Mouse (Mus musculus): Measurements from ENCODE around the gene Cplx2. TPM values are rescaled to one million over a fixed set of nuclear protein-coding genes. Genes with fewer than 3 reads are reported as not detected.

The Cplx2 gene
- polyA plus RNA-seq, 1 experiment from 2014 or later: 9.9 TPM

DNA sequence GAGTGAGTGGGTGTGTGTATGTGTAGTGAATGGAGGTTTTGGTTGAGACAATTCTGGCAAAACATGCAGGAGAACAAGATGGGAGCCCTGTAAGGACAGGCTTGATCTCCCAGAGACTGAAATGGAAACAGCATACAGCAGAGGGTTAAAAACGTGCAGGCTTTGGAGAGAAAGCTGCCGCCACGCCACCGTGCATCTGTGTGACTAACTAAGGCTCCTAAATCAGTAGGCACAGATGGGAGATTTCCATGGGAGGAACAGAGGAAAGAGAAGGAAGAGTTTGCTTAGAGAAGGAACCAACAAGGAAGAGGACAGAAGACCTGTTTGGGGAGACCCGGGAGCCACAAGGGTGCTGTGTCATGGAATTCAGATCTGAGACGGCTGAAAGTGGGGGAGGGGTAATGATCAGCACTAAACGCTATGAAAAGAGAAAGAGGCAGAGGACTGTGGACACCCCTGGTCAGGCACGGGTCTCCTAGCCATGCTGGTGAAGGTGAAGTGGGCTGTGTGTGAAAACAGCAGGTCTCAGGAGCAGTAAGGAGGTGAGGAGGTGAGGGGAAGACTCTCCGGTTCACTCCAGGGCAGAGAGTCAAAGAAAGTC lies 3.1 kb downstream of the Cplx2 start:
- no peak for DNase-seq (ENCODE audit: low spot score)

DNA sequence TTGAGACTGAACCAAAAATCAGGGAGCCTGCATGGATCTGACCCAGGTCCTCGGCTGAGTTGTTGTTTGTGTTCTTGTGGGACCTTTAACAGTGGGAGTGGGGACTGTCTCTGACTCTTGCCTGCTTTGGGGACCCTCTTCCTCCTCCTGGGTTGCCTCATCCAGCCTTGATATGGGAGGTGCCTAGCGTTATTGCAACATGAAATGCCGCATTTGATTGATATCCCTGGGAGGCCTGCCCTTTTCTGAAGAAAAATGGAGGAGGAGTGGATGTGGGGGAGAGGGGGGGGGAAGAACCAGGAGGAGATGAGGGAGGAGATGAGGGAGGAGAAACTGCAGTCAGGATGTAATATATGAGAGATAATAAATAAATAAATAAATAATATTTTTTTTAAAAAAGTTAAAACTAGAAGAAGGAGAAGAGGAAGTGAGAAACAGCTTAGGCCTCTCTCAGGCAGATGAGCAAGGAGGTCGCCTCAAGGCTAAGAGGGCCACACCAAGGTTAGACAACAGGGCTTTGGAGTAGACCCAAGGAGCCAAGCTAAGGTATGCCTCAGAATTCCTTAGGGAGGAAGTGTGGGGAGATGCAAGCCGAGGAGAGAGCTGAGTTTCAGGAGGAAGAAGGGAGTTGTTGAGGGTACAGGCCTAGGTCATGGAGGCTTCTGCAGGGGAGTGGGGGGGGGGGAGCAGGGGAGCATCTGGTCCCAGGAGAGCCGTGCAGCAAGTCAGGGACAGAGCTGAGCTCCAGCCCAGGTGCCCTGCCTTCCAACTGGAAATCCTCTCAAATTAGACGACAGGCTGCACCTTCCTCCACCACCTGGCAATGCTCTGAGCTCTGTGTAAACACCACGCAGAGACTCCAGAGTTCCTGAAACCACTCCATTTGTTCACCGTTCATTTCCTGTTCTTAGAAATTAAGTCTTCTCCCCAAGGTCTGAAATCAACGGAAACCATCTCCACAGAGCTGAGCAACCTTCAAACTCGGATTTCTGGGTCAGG lies 4.6 kb downstream of the Cplx2 start:
- Histone ChIP-seq H3K27ac (replicated peaks) (no peak overlapping the region), H3K27me3 (ENCODE audit: low read depth, poor library complexity, severe bottlenecking) (peaks cover 36% of the 10 kb centered on the region), H3K9me3 (replicated peaks) (no peaks in the 10 kb centered on the region), H3K36me3 (peaks cover 17% of the 10 kb centered on the region; the same call in 1 of the 2 replicates), H3K4me3 (no peak overlapping the region), H3K4me1 (peaks cover 48% of the 10 kb centered on the region)
- DNase-seq (ENCODE audit: low spot score): no peak
- 81% methylated on average over 11 of the region's 11 CpGs for WGBS

More for the DNA sequence above, 3.1 kb downstream of the Cplx2 start:
- WGBS: 56% methylated on average over 9 of the region's 9 CpGs
- Histone ChIP-seq H3K27me3 (ENCODE audit: low read depth, poor library complexity, severe bottlenecking) (peaks cover 51% of the 10 kb centered on the region), H3K4me1 (peaks cover 57% of the 10 kb centered on the region), H3K36me3 (peaks cover 14% of the 10 kb centered on the region; the same call in 1 of the 2 replicates), H3K4me3 (no peak overlapping the region), H3K9me3 (replicated peaks) (no peaks in the 10 kb centered on the region), H3K27ac (replicated peaks) (no peak overlapping the region)

DNA sequence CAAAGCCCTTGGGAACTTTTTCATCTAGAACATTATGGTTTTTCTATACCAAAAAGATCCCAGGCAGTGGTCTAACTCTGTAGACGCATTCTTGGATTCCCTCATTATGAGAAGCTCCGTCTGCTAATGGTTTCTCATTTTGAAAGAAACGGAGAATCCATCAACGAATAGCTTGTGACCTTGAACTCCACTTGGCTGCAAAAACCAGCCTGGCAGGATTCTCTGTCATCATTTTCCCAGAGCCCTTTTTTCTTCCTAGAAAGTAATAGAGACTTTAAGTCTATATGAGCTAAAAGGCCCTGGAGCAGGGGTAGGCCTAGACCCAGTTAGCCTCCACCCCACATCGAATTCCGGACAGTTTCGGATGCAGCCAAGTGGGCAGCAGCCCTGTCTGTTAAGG lies 5.6 kb downstream of the Cplx2 start:
- Histone ChIP-seq H3K27ac (replicated peaks) (no peak overlapping the region), H3K36me3 (peaks cover 17% of the 10 kb centered on the region; the same call in 1 of the 2 replicates), H3K27me3 (ENCODE audit: low read depth, poor library complexity, severe bottlenecking) (peaks cover 27% of the 10 kb centered on the region), H3K9me3 (replicated peaks) (no peaks in the 10 kb centered on the region), H3K4me3 (no peak overlapping the region), H3K4me1 (peaks cover 38% of the 10 kb centered on the region)
- no peak for DNase-seq (ENCODE audit: low spot score)
- WGBS: 88% methylated on average over 7 of the region's 7 CpGs

DNA sequence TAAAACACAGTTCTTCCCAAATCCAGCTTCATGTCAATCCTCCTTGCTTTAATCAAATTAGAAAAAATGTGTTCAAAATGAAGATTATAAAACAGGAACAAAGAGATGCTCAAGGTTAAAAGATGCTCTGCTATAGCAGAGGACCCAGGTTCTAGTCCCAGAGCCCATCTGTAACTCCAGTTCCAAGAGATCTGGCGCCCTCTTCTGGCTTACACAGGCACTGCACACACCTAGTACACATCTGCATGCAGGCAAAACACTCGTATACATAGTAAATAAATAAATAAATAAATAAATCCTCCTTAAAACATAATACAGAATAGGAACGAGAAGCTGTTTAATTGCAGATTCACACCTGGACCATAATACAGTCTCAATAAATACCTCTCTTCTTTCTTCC lies 6.9 kb downstream of the Cplx2 start:
- H3K4me3 ChIP-seq: no peak overlapping the region
- 61% methylated on average over 3 of the region's 3 CpGs for WGBS
- H3K4me1 ChIP-seq: peaks cover 25% of the 10 kb centered on the region
- H3K9me3 ChIP-seq (replicated peaks): no peaks in the 10 kb centered on the region
- H3K27ac ChIP-seq (replicated peaks): no peak overlapping the region
- no peak for DNase-seq (ENCODE audit: low spot score)
- peaks cover 16% of the 10 kb centered on the region for H3K27me3 ChIP-seq (ENCODE audit: low read depth, poor library complexity, severe bottlenecking)
- peaks cover 17% of the 10 kb centered on the region; the same call in 1 of the 2 replicates for H3K36me3 ChIP-seq

DNA sequence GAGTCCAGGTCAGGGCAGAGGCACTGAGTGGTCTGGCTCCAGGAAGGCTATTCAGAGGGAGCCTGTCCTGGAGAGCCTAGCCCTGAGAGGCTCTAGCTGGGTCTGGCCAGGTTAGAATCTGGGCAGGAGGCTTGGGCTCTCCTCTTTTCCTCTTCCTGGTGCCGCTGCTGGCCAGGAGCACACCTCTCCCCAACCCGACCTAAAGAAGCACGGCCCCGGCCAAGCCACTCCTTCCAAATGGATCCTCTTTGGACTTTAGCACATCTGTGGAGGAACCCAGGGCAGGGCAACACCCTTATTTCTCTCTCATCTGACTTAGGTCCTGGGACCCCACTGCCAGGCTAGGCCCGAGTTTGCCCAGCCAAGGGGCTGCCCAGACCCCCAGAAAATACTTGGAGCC lies 9.3 kb downstream of the Cplx2 start:
- DNase-seq (ENCODE audit: low spot score): no peak
- Histone ChIP-seq H3K9me3 (replicated peaks) (no peaks in the 10 kb centered on the region), H3K27me3 (ENCODE audit: low read depth, poor library complexity, severe bottlenecking) (0 out of 2 replicates have a peak, but pooled peaks cover 3% of the 10 kb centered on the region), H3K36me3 (peaks cover 17% of the 10 kb centered on the region; the same call in 1 of the 2 replicates), H3K27ac (replicated peaks) (no peak overlapping the region), H3K4me1 (peaks cover 24% of the 10 kb centered on the region), H3K4me3 (no peak overlapping the region)
- whole genome bisulfite sequencing: 72% methylated on average over 5 of the region's 5 CpGs

DNA sequence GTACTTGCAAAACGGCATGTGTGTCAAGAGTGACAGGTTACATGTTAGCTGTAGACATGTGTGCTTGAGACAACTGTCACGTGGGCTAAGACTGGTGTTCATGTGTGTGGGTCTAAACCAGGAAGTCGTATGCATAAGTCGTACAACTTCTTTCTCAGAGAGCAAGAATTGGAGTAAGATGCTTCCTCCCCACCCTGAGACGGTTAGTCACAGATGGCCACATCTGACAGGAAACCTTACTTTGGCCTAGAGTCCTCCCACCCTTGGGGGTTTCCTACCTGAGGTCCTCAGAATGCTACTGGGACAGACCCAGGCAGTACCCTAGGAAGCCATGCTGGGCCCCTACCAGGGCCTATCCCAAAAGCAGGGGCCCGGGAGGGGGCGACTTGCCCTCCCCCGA lies 10.2 kb downstream of the Cplx2 start:
- Histone ChIP-seq H3K4me3 (no peak overlapping the region), H3K9me3 (replicated peaks) (no peaks in the 10 kb centered on the region), H3K27me3 (ENCODE audit: low read depth, poor library complexity, severe bottlenecking) (0 out of 2 replicates have a peak, but pooled peaks cover 3% of the 10 kb centered on the region), H3K4me1 (peaks cover 24% of the 10 kb centered on the region), H3K27ac (replicated peaks) (no peak overlapping the region), H3K36me3 (peaks cover 17% of the 10 kb centered on the region; the same call in 1 of the 2 replicates)
- no peak for DNase-seq (ENCODE audit: low spot score)
- 93% methylated on average over 8 of the region's 8 CpGs for WGBS

DNA sequence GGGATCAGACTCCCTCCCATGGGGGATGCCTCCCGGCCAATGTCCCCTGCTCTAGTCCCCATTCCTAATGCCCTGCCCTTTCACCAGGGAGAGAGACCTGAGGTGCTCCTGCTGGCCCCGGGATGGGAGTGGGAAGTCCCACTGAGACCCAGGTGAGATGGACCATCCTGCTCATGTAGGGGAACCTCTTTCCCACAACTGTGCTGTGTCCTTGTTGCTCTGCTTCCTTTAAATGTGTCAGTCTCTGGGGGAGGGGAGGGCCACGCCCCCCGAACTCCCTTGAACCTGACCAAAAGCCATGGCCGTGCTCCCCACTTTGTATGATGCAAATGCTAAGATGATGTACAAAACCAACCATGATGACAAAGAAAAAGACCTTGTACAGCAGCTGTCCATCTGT lies 12.4 kb downstream of the Cplx2 start:
- no peak for DNase-seq (ENCODE audit: low spot score)
- 81% methylated on average over 5 of the region's 5 CpGs for WGBS
- Histone ChIP-seq H3K9me3 (replicated peaks) (no peaks in the 10 kb centered on the region), H3K27ac (replicated peaks) (no peak overlapping the region), H3K4me3 (no peak overlapping the region), H3K27me3 (ENCODE audit: low read depth, poor library complexity, severe bottlenecking) (0 out of 2 replicates have a peak, but pooled peaks cover 2% of the 10 kb centered on the region), H3K4me1 (peaks cover 24% of the 10 kb centered on the region), H3K36me3 (peaks cover 10% of the 10 kb centered on the region; the same call in 1 of the 2 replicates)

DNA sequence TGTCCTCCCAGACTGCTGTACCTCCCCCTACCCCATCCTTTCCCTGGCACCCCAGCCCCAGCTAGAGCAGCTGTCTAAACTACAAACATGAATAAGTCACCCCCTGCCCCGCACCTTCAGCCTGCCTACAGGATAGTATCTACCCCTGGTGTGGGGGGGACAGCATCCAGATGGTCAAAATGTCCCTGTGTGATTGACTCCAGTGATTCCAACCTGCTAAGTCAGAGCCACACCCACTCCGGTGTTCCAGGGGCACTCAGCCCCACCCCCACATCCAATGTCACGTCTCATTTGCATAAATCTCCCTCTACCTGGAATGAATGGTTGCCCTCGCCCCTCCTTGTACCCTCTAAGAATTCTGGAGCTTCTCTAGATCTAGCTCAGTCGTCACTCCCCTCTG lies 13.4 kb downstream of the Cplx2 start:
- no peak overlapping the region; the same call in 1 of the 2 replicates for H3K27ac ChIP-seq (replicated peaks)
- H3K4me3 ChIP-seq: no peak overlapping the region
- no peaks in the 10 kb centered on the region for H3K36me3 ChIP-seq
- DNase-seq (ENCODE audit: low spot score): no peak
- H3K4me1 ChIP-seq: peaks cover 24% of the 10 kb centered on the region
- no peaks in the 10 kb centered on the region for H3K9me3 ChIP-seq (replicated peaks)
- H3K27me3 ChIP-seq (ENCODE audit: low read depth, poor library complexity, severe bottlenecking): no peaks in the 10 kb centered on the region
- WGBS: 52% methylated on average over 5 of the region's 5 CpGs

DNA sequence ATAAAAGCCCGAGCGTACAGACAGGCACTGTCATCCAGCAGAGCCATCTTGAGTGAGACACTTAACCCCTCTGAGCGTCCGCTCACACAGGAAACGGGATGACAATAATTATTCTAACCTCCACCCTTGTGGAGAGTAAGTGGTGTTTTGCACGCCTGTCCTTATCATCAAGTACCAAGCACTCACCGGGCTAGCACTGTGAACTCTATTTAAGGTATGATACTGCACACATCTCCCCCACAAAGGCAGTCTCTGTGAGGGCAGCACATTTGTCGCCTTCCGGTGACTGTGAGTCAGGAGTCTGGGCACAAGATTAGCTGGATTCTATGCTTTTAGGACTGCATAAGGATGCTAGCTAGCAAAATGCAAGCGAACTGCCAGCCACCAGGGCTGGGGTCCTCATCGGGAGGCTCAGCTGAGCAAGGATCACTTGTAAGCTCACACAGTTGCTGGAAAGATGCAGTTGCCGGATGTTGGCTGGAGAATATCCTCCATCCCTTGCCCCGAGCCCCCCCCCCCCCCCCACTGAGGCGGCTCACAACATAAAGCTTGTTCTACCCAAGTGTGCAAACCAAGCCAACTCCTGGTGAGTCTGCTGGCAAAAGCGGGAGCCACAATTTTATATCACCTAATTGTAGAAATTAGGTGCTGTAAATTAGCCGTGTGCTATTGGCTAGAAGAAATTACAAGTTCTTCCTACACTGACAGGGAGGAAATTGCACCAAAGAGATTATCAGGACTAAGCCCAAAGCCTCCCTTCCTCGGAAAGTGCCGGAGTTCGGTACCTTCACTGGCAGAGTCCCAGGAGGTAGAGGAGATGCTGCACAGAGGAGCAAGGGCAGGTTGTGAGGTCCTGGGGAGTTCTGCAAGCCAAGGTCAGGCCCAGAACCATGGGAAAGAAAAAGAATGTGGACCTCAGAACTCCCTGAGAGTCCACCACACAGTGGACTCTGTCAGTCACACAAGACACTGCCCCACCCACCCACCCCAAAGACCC lies 14.2 kb downstream of the Cplx2 start:
- Histone ChIP-seq H3K4me3 (no peak overlapping the region), H3K27me3 (ENCODE audit: low read depth, poor library complexity, severe bottlenecking) (no peaks in the 10 kb centered on the region), H3K4me1 (peaks cover 21% of the 10 kb centered on the region), H3K36me3 (no peaks in the 10 kb centered on the region), H3K27ac (replicated peaks) (0 out of 2 replicates have a peak overlapping the region, but pooled peaks have one; percentile 13), H3K9me3 (replicated peaks) (no peaks in the 10 kb centered on the region)
- DNase-seq (ENCODE audit: low spot score): no peak
- 76% methylated on average over 19 of the region's 19 CpGs for WGBS

DNA sequence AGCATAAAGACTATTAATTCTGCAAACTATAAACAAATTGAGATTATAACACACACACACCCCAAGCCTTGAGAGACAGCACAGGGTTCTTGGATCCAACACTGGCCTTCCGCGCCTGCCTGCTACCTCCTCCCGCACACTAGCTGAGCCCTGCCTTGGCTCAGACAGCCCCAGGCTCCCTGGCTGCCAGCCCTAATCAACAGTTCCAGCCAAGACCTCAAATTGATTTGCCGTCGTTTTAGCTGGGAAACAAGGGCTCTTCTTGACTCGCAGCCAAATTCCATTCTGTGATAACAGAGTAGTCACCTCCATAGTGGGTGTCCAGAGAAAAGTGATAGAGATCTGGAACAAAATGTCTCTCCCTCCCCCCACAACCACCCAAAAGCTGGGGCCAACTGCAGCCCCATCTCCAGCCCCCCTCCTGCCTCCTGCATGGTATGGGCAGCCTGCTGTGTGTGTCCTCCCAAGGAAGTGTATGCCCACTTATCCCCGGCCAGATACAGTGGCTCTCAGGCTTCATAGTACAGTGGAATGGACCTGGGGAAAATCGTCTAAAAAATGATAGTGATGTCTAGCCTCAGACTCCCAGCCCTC lies 18.9 kb downstream of the Cplx2 start:
- DNase-seq (ENCODE audit: low spot score): no peak
- no peaks in the 10 kb centered on the region for H3K36me3 ChIP-seq
- no peak overlapping the region for H3K4me3 ChIP-seq
- no peaks in the 10 kb centered on the region for H3K27me3 ChIP-seq (ENCODE audit: low read depth, poor library complexity, severe bottlenecking)
- no peak overlapping the region for H3K27ac ChIP-seq (replicated peaks)
- H3K9me3 ChIP-seq (replicated peaks): no peaks in the 10 kb centered on the region
- WGBS: 81% methylated on average over 8 of the region's 8 CpGs
- H3K4me1 ChIP-seq: no peaks in the 10 kb centered on the region

DNA sequence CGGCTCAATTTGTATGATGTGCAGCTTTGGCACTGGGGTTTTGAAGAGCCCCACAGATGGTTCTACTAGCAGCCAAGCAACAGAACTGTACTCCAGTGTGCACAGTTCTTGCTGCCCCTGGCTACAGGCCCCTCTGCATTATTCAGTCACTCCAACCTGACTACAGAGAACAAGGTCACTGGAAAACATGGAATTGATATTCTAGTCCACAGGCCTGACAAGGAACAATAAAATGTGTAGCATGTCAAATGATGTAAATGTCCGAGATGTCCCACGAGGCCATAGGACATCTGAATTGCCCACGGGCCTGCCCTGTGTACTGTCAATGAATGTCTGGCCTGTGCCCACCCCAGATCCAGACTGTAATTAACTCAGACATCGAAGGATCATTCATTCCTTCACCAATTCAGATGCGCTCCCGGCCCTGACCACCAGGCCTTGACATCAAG lies 19.4 kb downstream of the Cplx2 start:
- no peaks in the 10 kb centered on the region for H3K36me3 ChIP-seq
- H3K27ac ChIP-seq (replicated peaks): no peak overlapping the region
- no peak for DNase-seq (ENCODE audit: low spot score)
- no peaks in the 10 kb centered on the region for H3K27me3 ChIP-seq (ENCODE audit: low read depth, poor library complexity, severe bottlenecking)
- H3K4me3 ChIP-seq: no peak overlapping the region
- H3K9me3 ChIP-seq (replicated peaks): no peaks in the 10 kb centered on the region
- no peaks in the 10 kb centered on the region for H3K4me1 ChIP-seq
- WGBS: 95% methylated on average over 7 of the region's 7 CpGs

Measured in midbrain, embryonic 10.5 days (tissue).